Mouse (Mus musculus) gastrocnemius, postnatal 25 days (tissue): ENCODE data around the gene Gapdhs. TPM values are rescaled to one million over a fixed set of nuclear protein-coding genes. Genes with fewer than 3 reads are reported as not detected.
A peak's percentile ranks its signal among the peaks of the same experiment; 100 is the strongest.
"Not testable (repeated sequence)": the region's sequence is repeated elsewhere in the genome, so short reads cannot be mapped to it uniquely, and the experiment has no call there.

ENCODE experiments used
- DNase-seq: peaks from one replicate; pipeline ENCODE4 v3.0.0; 2022
- total RNA-seq, 2 experiments: library from RNA; stranded (reverse); gene quantifications; 1 replicate in 1 of 2; 2 replicates in 1 of 2; pipeline ENCODE4 v1.2.3; 2021

The Gapdhs gene
- total RNA-seq, 2 experiments from 2014 or later: not detected

DNA sequence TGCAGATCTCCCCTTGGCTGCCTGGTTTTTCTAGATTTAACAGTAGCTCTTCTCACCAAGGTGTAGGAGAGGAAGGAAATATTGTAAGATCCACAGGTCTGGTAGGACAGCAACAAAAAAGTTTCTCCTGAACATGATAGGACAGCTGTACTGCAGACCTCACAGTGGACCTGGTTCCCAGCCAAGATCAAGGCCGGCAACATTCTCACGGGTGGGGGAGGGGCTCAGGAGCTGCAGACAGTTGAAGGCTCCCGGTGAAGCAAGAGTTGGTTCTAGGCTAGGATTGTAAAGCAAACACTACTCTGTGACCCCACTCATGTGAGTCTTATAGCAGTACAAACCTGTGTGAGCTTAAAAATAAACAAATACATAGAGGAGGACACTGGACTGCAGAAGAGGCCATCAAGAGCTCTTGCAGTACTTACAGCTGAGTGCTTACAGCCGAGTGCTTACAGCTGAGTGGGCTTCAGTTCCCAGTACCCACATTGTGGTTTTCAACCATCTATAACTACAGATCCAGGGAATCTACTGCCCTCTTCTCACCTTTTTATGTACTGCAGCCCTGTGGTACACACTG is 629 bp upstream of the Gapdhs start:
- DNase-seq: no peak

DNA sequence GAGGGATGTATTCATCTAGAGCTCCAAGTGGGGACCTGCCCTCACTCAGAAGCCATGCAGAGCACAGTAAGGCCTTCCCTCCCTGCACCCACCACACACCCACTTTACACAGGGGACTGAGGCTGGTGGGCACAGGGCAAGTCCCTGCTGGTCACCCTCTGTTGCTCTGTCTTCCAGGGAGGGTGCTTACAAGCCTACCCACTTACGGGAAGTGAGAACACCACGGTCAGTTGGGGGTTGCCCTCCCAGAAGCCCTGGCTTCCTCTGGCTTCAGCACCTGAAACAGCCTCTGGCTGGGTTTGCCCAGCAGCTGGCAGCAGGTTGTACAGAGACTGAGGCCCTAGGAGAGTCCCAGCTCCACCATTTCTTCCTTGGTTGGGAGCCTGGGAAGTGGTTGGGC is 911 bp downstream of the Gapdhs start:
- not testable (repeated sequence) for DNase-seq

DNA sequence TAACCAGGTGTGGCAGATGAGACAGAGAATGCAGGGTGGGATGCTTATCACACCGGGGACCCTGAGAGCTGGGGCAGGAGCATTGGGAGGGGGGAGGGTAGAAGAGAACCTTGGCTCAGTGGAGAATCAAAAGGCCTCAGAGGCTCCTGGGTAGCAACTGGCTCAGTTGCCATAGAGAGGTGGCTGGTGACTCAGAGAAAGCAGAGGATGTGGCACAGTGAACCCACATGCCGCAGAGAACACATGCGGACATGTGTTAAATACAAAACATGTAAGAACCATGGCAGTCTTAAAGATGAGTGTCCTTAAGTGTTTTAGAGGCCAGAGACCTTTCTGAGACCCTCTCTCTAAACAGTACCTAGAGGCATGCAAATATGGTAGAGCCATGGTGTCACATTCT is 7.3 kb downstream of the Gapdhs start:
- no peak for DNase-seq

DNA sequence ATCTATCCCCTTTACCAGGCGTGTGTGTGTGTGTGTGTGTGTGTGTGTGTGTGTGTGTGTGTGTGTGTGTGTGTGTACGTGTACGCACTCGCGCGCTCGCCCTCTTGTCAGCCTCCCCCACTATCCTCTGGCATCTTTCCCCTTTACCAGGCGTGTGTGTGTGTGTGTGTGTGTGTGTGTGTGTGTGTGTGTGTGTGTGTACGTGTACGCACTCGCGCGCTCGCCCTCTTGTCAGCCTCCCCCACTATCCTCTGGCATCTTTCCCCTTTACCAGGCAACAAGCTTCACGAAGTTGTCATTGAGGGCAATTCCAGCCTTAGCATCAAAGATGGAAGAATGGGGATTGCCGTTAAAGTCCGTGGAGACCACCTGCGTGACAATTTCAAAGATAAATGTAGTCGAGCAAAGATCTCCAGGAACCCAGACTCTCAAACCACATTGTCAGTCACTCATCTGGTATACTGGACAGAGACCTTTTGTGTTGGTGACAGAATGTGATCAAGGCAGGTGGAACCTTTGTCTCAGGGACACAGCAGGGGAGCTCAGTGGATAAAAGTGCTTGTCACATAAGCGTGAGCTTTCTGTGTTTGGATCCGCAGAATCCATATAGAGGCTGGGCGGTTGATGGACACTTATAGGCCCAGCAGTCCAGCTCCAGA is 13.3 kb downstream of the Gapdhs start:
- DNase-seq: not testable (repeated sequence)

DNA sequence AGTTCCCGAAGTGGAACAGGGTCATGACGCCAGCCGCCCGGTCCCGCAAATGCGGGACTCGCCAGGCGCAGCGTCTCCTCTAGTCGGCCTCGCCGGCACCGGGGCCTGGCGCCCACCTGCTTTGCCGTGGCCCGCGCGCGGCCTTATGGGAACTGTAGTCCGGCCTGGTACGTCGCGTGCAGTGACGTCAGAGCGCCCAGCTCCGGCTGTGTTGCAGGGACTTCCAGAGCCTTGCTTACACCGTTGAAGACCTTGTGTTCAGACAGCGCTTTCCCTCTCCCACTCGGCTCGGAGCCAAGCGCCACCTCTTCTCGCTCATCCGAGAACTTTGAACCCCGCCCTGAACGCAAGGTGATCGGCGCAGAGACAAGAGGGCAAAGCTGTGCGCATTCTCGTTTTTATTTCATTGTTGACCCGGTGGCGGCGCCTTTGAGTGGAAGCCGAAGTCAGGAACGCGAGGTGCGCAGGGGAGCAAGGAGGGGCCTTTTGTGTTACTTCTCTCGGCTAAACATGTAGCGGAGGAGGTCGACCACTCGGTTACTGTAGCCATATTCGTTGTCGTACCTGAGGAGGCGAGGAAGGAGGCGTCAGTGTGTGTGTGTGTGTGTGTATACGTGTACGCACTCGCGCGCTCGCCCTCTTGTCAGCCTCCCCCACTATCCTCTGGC is 14.0 kb downstream of the Gapdhs start, which contains the start of gene Tmem147:
Tmem147 (minus strand) TSS at position 145 of the 668 bp plus-strand sequence.
- peak; percentile 93 for DNase-seq

DNA sequence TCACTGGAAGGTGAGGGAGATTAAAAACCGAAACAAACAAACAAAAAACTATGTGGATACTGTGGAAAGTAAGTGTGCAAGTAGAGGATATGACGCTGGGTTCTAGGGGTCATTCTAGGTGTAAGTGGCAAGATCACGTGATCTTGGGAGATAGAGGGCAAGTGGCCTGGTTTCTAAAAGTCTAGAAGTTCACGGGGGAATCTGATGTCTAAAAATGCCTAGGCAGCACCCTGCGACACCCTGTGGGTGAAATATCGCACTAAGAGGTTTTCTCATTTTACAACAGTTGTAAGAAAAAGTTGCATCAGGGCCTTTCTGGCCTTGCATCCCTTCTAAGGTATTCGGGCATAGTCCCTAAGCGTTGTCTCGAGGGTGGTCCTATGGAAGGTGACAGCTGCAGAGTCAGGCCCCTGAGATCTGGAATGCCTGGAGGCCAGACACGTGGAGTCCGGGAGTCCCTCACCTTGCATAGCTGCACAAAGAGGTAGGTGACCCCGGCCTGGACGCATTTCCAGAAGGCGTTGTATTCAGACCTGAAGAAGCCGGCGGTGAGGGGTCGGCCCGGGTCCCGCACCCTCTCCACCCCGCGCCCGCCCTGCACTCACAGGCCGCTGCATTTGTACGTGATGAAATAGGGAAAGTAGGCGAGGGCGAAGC is 14.6 kb downstream of the Gapdhs start:
- no peak for DNase-seq

DNA sequence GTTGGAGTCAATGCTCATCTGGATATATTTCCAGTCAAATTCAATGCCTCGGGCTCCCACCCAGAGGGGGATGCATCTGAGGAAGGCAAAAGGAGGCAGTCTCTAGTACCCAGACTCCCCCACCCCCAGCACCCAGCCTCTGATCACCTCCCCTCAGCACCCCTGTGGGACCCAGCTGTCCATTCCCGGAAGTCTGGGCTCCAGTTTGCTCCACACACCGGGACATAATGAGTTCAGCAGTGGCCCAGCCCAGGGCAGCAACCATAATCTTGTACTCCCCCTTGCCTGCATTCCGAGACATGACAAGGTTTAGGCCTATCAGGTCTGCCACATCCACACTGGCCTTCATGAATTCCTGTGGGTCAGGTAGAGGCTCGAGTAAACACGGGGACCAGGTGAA is 15.3 kb downstream of the Gapdhs start:
- DNase-seq: no peak

DNA sequence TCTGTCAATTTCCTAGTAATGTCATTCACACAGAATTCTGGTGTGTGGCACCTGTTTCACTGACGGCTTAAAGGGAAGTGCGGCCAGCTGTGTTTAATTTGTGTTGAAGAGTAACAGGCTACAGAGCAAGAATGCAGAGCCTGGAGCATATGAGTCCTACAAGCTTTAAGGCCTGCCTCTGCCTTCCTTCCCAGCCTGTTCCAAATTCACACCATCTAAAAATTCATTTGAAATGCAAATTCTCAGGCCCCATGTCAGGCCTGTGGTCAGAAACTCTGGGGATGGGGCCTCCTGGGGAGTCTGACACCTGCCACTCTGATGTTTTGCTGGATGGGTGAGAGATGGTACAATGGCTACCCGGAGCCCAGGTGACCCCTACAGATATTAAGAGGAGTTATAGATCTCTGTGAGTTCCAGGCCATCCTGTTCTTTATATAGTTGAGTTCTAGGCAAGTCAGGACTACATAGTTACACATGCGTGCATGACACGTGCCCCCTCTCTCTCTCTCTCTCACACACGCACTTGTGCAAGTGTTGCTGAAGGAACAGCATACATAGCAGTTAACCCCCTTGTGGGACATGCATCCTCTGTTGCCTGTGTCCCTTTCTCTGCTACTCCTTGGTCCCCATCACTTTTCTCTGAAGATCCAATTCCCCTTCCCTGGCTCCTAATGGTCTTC is 20.1 kb downstream of the Gapdhs start:
- no peak for DNase-seq

DNA sequence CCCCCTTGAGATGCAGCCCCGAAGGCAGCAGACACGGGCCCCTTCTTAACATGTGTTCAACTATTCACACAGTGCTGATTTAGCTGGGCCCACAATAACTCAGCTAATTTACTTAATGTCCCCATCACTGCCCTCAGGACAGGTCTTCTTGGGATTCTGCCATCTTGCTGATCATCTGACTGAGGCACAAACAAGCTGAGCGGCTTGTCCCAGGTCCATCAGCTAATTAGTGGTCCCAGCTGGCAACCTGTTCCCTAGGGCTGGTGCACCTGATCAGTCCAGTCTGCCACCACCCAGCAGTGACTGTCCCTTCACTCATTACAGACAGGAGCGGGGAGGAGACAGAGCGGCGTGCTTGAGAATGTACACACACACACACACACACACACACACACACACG is 22.2 kb downstream of the Gapdhs start:
- DNase-seq: no peak

DNA sequence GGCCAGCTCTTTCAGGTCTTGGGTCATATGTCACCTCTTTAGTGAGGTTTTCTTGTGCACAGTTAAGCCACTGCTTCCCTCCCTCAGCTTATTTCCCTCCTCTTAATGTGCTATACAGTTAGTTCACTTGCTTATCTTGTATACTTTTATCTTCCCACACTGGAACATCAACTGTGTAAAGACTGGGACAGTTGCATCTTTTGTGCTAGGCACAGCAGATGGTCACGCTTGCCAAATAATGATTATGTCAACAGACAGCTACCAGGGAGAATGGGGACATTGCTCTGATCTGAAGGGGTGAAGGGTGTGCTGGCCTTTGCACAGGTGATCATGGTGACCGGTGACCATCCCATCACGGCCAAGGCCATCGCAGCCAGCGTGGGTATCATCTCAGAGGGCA is 23.8 kb downstream of the Gapdhs start:
- DNase-seq: no peak

DNA sequence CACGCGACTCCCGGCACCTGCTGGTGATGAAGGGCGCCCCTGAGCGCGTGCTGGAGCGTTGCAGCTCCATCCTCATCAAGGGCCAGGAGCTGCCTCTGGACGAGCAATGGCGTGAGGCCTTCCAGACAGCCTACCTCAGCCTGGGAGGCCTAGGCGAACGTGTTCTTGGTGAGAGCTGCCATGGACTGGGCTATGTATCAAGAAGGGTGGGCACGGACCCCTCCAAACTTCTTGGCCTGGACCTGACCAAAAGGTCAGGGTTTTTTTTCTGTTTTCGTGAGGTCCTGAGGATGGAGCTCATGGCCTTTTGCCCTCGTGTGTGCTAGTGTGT is 25.8 kb downstream of the Gapdhs start:
- no peak for DNase-seq

DNA sequence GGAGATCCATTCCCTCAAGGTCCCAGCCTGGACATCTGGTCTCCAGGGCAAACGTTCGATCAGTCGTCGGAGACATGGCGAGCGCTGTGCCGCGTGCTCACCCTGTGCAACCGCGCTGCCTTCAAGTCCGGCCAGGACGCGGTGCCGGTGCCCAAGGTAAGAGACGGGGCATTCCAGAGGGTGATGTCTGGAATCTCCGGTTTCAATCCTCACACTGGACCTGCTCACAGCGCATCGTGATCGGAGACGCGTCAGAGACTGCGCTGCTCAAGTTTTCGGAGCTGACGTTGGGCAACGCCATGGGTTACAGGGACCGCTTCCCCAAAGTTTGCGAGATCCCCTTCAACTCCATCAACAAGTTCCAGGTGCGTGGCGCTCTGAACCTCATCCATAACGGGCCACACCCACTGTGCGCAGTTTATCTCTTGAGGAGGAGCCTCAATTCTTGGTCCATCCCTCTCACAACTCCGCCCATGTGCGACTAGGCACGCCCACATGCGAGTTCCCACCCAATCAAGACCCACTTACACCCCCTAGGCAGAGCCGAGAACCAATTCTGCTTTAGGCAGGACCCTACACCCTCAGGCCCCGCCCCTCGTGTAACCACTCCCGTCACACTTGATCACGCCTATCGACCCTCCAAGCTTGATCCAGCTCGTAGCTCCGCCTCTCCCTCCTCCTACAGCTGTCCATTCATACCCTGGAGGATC is 26.3 kb downstream of the Gapdhs start:
- DNase-seq: peak; percentile 43

DNA sequence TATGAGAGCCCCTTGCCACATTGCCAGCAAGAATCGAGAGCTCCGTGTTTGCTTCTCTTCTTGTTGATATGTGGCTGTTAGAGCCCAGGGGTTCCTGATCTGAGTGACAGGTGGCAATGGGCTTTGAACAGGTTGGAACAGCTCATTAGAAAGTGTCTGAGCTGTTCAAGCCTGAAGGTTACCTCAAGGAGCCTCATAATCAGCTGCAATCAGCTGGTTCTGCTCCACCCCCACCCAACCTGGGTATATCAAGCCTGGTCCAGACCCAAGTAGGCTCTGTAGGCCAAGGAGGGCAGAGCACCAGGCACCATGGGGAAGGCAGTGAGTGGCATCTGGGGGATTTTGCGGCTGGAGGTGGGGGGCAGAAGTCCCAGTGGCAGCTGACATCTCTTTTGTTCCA is 31.5 kb downstream of the Gapdhs start, which contains the start of gene Atp4a:
Atp4a (plus strand) TSS at position 268 of the 400 bp plus-strand sequence.
- no peak for DNase-seq

DNA sequence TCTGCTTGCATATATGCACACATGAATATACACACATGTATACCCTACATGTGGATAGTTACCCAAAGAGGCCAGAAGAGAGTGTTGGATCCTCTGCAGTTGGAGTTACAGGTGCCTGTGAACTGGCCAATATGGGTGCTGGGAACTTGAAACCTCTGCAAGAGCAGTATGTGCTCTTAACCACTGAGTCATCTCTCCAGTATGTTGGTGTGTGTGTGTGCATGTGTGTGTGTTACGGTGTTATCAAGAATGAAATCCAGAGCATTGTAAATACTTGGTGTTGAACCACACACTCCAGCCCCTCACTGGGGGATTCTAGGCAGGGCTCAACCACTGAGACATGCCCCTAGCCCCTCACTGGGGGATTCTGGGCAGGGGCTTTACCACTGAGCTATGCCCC is 36.0 kb downstream of the Gapdhs start:
- no peak for DNase-seq

DNA sequence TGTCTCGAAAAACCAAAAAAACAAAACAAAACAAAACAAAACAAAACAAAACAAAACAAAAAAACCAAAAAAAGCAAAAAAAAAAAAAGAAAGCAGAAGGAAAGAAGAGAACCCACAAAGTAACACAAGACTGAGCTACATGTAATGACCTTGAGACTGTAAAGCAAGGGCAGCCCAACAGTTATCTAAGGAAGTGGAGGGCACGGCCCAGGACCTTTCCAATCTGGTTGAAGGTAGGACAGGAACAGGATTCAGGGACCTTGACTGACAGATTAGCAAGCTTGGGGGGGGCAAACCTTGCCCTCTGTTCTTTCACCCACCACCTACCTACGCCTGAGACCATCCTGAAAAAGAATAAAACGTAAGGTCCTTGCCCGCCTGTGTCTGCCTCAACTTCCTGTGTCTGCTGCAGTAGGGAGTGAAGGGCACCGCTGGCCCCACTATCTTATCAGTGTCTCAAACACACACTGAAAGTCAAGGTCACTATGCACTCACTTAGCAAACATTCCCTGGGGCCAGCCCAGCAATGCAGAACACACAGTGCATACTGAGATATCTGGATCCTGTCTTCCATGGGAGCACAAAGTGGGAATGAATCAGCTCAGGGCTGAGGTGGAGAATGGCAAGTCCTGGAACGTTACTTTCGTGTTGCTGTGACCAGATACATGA is 37.1 kb downstream of the Gapdhs start:
- no peak for DNase-seq

DNA sequence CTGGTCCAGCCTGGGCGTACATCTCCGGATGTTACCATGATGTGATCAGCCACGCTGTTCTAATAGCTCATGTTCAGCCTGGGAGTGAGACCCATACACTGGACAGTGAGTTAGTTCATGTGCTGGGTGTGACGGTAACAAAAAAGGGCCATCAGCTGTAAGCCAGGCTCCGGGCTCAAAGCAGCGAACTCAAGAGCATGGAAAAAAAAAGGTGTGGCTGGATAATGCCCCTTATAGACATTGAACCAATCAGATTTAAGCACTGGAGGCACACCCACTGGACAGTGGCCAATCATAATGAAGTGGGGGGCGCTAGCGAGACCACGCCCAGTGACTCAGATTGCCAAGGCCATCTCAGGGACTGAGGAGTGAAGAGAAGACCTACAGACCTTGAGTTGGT is 44.9 kb downstream of the Gapdhs start, which contains the start of gene 2200002J24Rik:
2200002J24Rik (plus strand) TSS at position 338 of the 400 bp plus-strand sequence.
- DNase-seq: no peak

DNA sequence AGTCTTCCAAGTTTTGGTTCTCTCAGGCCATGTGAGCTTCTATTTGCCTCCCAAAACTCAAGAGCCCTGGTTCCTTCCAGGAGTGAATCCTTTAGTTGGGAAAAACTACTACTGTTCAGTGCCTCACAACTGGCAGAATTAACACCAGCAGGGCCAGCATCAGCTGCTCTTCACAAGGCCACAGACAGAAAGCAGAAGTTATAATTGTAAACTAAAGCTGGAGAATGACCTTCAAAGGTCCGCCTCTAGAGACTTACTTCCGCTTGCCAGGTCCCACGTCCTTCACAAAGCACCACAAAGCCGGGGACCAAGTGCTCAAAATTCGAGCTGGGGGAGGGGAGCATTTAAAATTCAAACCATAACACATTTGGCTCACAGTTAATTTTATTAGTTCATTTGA is 45.4 kb downstream of the Gapdhs start:
- no peak for DNase-seq

DNA sequence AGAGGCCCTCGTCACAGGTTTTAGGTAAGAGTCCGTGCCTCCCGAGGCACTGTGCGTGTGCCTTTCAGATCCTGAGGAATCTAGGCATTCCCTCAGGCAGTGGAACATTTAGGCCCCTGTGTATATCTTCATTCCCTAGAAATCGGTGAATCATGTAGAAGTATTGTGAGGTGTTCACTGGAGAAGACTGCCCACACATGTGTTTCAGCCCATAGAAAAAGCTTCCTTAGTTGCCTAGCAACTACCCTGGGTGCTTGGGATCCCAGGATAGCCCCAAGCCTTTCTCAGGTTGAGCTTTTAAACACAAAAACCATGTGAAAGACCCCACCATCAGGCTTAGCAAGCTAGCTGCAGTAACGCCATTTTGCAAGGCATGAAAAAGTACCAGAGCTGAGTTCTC is 55.2 kb downstream of the Gapdhs start:
- no peak for DNase-seq

DNA sequence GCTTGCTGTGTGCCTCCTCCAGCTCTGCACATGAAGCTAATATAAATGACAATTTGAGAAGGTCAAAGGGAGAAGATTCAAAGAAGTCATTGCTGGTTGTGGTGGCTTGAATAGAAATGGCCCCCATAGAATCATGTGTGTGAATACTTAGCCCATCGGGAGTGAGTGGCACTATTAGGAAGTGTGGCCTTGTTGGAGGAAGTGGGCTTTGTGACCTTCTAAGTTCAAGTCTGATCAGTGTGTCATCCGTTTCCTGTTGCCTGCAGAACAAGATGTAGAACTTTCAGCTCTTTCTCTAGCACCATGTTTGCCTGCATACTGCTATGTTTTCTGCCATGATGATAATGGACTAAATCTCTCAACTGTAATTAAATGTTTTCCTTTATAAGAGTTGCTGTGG is 60.1 kb downstream of the Gapdhs start:
- no peak for DNase-seq

DNA sequence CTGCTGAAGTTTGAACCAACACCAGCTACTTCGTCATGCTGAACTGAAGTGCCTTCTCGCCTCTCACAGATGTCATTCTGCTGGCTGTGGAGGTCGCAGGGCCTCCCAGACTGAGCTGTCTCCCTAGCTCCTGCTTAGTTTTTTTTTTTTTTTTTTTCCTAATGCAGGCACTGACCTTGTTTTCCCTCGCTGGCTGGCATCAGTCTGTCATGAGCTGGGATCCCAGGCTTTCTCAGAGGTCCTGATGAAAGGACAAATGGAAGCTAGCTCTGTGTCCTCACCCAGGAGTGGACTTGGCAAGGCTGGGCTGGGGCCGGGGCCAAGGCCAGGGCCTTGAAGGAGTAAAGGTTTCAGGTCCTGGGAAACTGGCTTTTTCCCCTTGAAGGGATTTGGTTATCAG is 61.6 kb downstream of the Gapdhs start:
- DNase-seq: no peak
